Mouse (Mus musculus) limb, embryonic 11.5 days (tissue): Measurements from ENCODE around the gene Neurl4. TPM values are rescaled to one million over a fixed set of nuclear protein-coding genes. Genes with fewer than 3 reads are reported as not detected.

ENCODE experiments used
- ATAC-seq: fragments of 200-750 bp; cut with Nextera tagmentation; 2 replicates; pipeline ENCODE4 v1.8.0; 2017; ENCODE audit warnings: low read depth; ENCODE audit not compliant: insufficient number of reproducible peaks, low FRiP score, low TSS enrichment
- DNase-seq: peaks from one replicate; pipeline ENCODE4 v3.0.0-alpha.2; 2015; ENCODE audit warnings: low spot score
- H3K27ac ChIP-seq: fragments of 300-500 bp; sonication (generic); replicated peaks from 2 replicates; pipeline ENCODE4 v1.5.1; 2014; ENCODE audit warnings: low read depth, mild to moderate bottlenecking, low read length
- H3K27me3 ChIP-seq: fragments of 300-500 bp; sonication (generic); 2 replicates; pipeline ENCODE4 v1.6.1; 2014; ENCODE audit warnings: mild to moderate bottlenecking, low read length, mixed read lengths; ENCODE audit not compliant: control insufficient read depth, insufficient read depth
- H3K36me3 ChIP-seq: fragments of 300-500 bp; sonication (generic); 2 replicates; pipeline ENCODE4 v1.6.1; 2014; ENCODE audit warnings: mild to moderate bottlenecking, low read length, moderate library complexity, mixed read lengths; ENCODE audit not compliant: control insufficient read depth, insufficient read depth
- H3K4me1 ChIP-seq: fragments of 300-500 bp; sonication (generic); 2 replicates; pipeline ENCODE4 v1.6.1; 2014; ENCODE audit warnings: low read length, mixed read lengths; ENCODE audit not compliant: control insufficient read depth, insufficient read depth
- H3K4me2 ChIP-seq: fragments of 300-500 bp; sonication (generic); 2 replicates; pipeline ENCODE4 v1.6.1; 2014; ENCODE audit warnings: low read depth, mild to moderate bottlenecking, moderate library complexity; ENCODE audit not compliant: severe bottlenecking
- H3K4me3 ChIP-seq: fragments of 300-500 bp; sonication (generic); 2 replicates; pipeline ENCODE4 v1.5.1; 2014; ENCODE audit warnings: low read depth, low read length
- H3K9ac ChIP-seq: fragments of 300-500 bp; sonication (generic); 2 replicates; pipeline ENCODE4 v1.6.1; 2014; ENCODE audit warnings: mild to moderate bottlenecking, low read length
- H3K9me3 ChIP-seq: fragments of 300-500 bp; sonication (generic); 2 replicates; pipeline ENCODE4 v1.6.1; 2016; ENCODE audit warnings: low read length; ENCODE audit not compliant: control insufficient read depth
- WGBS: fragments of 180-500 bp; shearing (Covaris S2); extraction: QIAGEN DNeasy Blood & Tissue Kit; methylation state at CpG from one replicate; pipeline ENCODE4 v1.1.7; 2014; 5-methylcytosine and 5-hydroxymethylcytosine counted together
- polyA plus RNA-seq: library from polyadenylated mRNA; unstranded; fragments of >200 nt; fragmentation: Nextera tagmentation; extraction: Ambion mirVana; gene quantifications from 2 replicates; pipeline ENCODE4 v1.2.1, GENCODE M21; 2014

Gene Neurl4
- polyA plus RNA-seq, 1 experiment from 2014 or later = 15.5 TPM

GRCm38 (mm10) chr11:69901993-69902392, 1.1 kb downstream of the Neurl4 start:
- Histone ChIP-seq H3K4me2 (peak overlapping the region; percentile 90), H3K9ac (peak overlapping the region; percentile 99), H3K4me3 (peak overlapping the region; percentile 74), H3K4me1 (peaks cover 18% of the 10 kb centered on the region), H3K27ac (peak overlapping the region; percentile 97), H3K9me3 (no peaks in the 10 kb centered on the region), H3K36me3 (peaks cover 31% of the 10 kb centered on the region), H3K27me3 (no peaks in the 10 kb centered on the region)
- DNase-seq (no peak), ATAC-seq (no peak; the same call in 1 of the 2 replicates)
- WGBS = under 1% methylated on average over 39 of the region's 39 CpGs

- no peak for DNase-seq
- peaks cover 18% of the 10 kb centered on the region for H3K4me1 ChIP-seq
- no peak overlapping the region for H3K9ac ChIP-seq
- peaks cover 34% of the 10 kb centered on the region for H3K36me3 ChIP-seq
- WGBS = 88% methylated on average over 13 of the region's 13 CpGs
- H3K9me3 ChIP-seq = no peaks in the 10 kb centered on the region
- no peak overlapping the region for H3K27ac ChIP-seq
- H3K4me3 ChIP-seq = peak overlapping the region; percentile 74; the same call in 1 of the 2 replicates
- H3K27me3 ChIP-seq = no peaks in the 10 kb centered on the region
- no peak for ATAC-seq
- peak overlapping the region; percentile 90 for H3K4me2 ChIP-seq
These were observed 2.1 kb downstream of the Neurl4 start for GRCm38 (mm10) chr11:69902972-69903371.

GRCm38 (mm10) chr11:69904311-69904710, 3.4 kb downstream of the Neurl4 start:
- no peak for ATAC-seq
- 94% methylated on average over 9 of the region's 9 CpGs for WGBS
- peaks cover 16% of the 10 kb centered on the region for H3K4me1 ChIP-seq

GRCm38 (mm10) chr11:69908645-69909044, 7.8 kb downstream of the Neurl4 start:
- peaks cover 67% of the 10 kb centered on the region for H3K36me3 ChIP-seq
- no peak overlapping the region for H3K4me3 ChIP-seq
- H3K4me1 ChIP-seq = peaks cover 6% of the 10 kb centered on the region; the same call in 1 of the 2 replicates
- WGBS = 95% methylated on average over 11 of the region's 11 CpGs
- H3K4me2 ChIP-seq = no peak overlapping the region
- no peak for DNase-seq
- H3K9ac ChIP-seq = no peak overlapping the region
- no peaks in the 10 kb centered on the region for H3K9me3 ChIP-seq
- no peak overlapping the region for H3K27ac ChIP-seq
- no peak for ATAC-seq
- H3K27me3 ChIP-seq = no peaks in the 10 kb centered on the region

More at GRCm38 (mm10) chr11:69904311-69904710, 3.4 kb downstream of the Neurl4 start:
- Histone ChIP-seq H3K27ac (no peak overlapping the region), H3K4me3 (no peak overlapping the region), H3K9me3 (no peaks in the 10 kb centered on the region), H3K27me3 (no peaks in the 10 kb centered on the region), H3K9ac (no peak overlapping the region), H3K4me2 (no peak overlapping the region), H3K36me3 (peaks cover 43% of the 10 kb centered on the region)
- no peak for DNase-seq

- no peaks in the 10 kb centered on the region for H3K27me3 ChIP-seq
- DNase-seq = no peak
- H3K4me3 ChIP-seq = no peak overlapping the region
- H3K9ac ChIP-seq = no peak overlapping the region
- H3K27ac ChIP-seq = no peak overlapping the region
- H3K4me2 ChIP-seq = no peak overlapping the region
- WGBS = 91% methylated on average over 5 of the region's 5 CpGs
- H3K4me1 ChIP-seq = peaks cover 6% of the 10 kb centered on the region; the same call in 1 of the 2 replicates
- no peak for ATAC-seq
- H3K9me3 ChIP-seq = no peaks in the 10 kb centered on the region
- H3K36me3 ChIP-seq = peaks cover 61% of the 10 kb centered on the region
These were observed 8.3 kb downstream of the Neurl4 start for GRCm38 (mm10) chr11:69909174-69909573.

GRCm38 (mm10) chr11:69910177-69910576, 9.3 kb downstream of the Neurl4 start:
- Histone ChIP-seq H3K36me3 (peaks cover 56% of the 10 kb centered on the region), H3K4me1 (peaks cover 11% of the 10 kb centered on the region), H3K4me2 (no peak overlapping the region), H3K9ac (no peak overlapping the region), H3K27me3 (no peaks in the 10 kb centered on the region), H3K9me3 (no peaks in the 10 kb centered on the region), H3K4me3 (no peak overlapping the region), H3K27ac (no peak overlapping the region)
- 92% methylated on average over 8 of the region's 8 CpGs for WGBS
- ATAC-seq (no peak), DNase-seq (no peak)

- Histone ChIP-seq H3K9me3 (no peaks in the 10 kb centered on the region), H3K4me1 (peaks cover 14% of the 10 kb centered on the region), H3K27ac (no peak overlapping the region), H3K4me2 (no peak overlapping the region), H3K4me3 (no peak overlapping the region), H3K27me3 (no peaks in the 10 kb centered on the region), H3K36me3 (peaks cover 53% of the 10 kb centered on the region), H3K9ac (no peak overlapping the region)
- DNase-seq = no peak
- WGBS = 91% methylated on average over 17 of the region's 17 CpGs
- no peak for ATAC-seq
These were observed 10.1 kb downstream of the Neurl4 start for GRCm38 (mm10) chr11:69910781-69911560.

GRCm38 (mm10) chr11:69911701-69912100, 10.8 kb downstream of the Neurl4 start:
- WGBS = 97% methylated on average over 6 of the region's 6 CpGs
- Histone ChIP-seq H3K4me3 (no peak overlapping the region), H3K36me3 (peaks cover 51% of the 10 kb centered on the region), H3K27me3 (no peaks in the 10 kb centered on the region), H3K4me1 (peaks cover 14% of the 10 kb centered on the region), H3K27ac (no peak overlapping the region), H3K9me3 (no peaks in the 10 kb centered on the region), H3K9ac (no peak overlapping the region), H3K4me2 (no peak overlapping the region)
- DNase-seq (no peak), ATAC-seq (no peak)
